Mouse (Mus musculus) cortical plate, adult 2 months (tissue): ENCODE data around the gene Usp31.

ENCODE experiments used
- CTCF ChIP-seq: fragments of 200-500 bp; IDR thresholded peaks from 2 replicates; pipeline ENCODE4 v1.5.1; 2011; ENCODE audit warnings: mild to moderate bottlenecking, control low read depth, low read length; ENCODE audit not compliant: insufficient read depth; ENCODE audit errors: extremely low read depth
- POLR2A ChIP-seq: fragments of 200-500 bp; IDR thresholded peaks from 2 replicates; pipeline ENCODE4 v1.6.1; 2011; ENCODE audit warnings: mild to moderate bottlenecking, low read length, control low read depth; ENCODE audit not compliant: insufficient read depth; ENCODE audit errors: extremely low read depth

- TF ChIP-seq CTCF = no peak
- TF ChIP-seq POLR2A = no peak
Observed at GRCm38 (mm10) chr7:121650724-121651123, 56.3 kb downstream of the Usp31 start.
